Mouse (Mus musculus): ENCODE measurements around the gene Cep57l1. TPM values are rescaled to one million over a fixed set of nuclear protein-coding genes. Genes with fewer than 3 reads are reported as not detected.
A peak's percentile ranks its signal among the peaks of the same experiment; 100 is the strongest.

Gene Cep57l1
- polyA plus RNA-seq (2016; fragmentation: Nextera tagmentation; extraction: Ambion mirVana), result 20.7 and 24.9 TPM in 2 replicates

GRCm38 (mm10) chr10:41809771-41810563 lies at the start of gene Cep57l1, which contains the start of gene Sesn1:
TSS of gene Cep57l1 (minus strand) at chr10:41809871.
TSS of gene Sesn1 (plus strand) at chr10:41809935.
- Histone ChIP-seq H3K27ac (peak within 1 kb of the TSS; percentile 96), H3K36me3 (no peaks in the 10 kb centered on the region), H3K4me1 (replicated peaks) (peaks cover 35% of the 10 kb centered on the region), H3K4me3 (peak within 1 kb of the TSS; percentile 65), H3K9me3 (no peaks in the 10 kb centered on the region), H3K27me3 (ENCODE audit: insufficient read depth, poor library complexity, severe bottlenecking) (no peaks in the 10 kb centered on the region)
- DNase-seq (ENCODE audit: low spot score), result peak; percentile 95
- under 1% methylated on average over 69 of the region's 69 CpGs for WGBS

- WGBS, result 93% methylated on average over 2 of the region's 2 CpGs
- Histone ChIP-seq H3K27ac (no peak overlapping the region), H3K9me3 (0 out of 2 replicates have a peak, but pooled peaks cover 5% of the 10 kb centered on the region), H3K36me3 (peaks cover 9% of the 10 kb centered on the region), H3K4me3 (no peak overlapping the region), H3K27me3 (ENCODE audit: insufficient read depth, poor library complexity, severe bottlenecking) (no peaks in the 10 kb centered on the region), H3K4me1 (replicated peaks) (no peaks in the 10 kb centered on the region)
- no peak for DNase-seq (ENCODE audit: low spot score)
Observed at GRCm38 (mm10) chr10:41848721-41849120, 39.0 kb upstream of the Cep57l1 start.

- no peaks in the 10 kb centered on the region for H3K27me3 ChIP-seq (ENCODE audit: insufficient read depth, poor library complexity, severe bottlenecking)
- WGBS, result 96% methylated on average over 8 of the region's 8 CpGs
- no peak overlapping the region for H3K4me3 ChIP-seq
- peaks cover 9% of the 10 kb centered on the region for H3K36me3 ChIP-seq
- H3K27ac ChIP-seq, result no peak overlapping the region
- H3K4me1 ChIP-seq (replicated peaks), result no peaks in the 10 kb centered on the region
- H3K9me3 ChIP-seq, result 0 out of 2 replicates have a peak, but pooled peaks cover 5% of the 10 kb centered on the region
- no peak for DNase-seq (ENCODE audit: low spot score)
Observed at GRCm38 (mm10) chr10:41847737-41848136, 38.1 kb upstream of the Cep57l1 start.

DNA sequence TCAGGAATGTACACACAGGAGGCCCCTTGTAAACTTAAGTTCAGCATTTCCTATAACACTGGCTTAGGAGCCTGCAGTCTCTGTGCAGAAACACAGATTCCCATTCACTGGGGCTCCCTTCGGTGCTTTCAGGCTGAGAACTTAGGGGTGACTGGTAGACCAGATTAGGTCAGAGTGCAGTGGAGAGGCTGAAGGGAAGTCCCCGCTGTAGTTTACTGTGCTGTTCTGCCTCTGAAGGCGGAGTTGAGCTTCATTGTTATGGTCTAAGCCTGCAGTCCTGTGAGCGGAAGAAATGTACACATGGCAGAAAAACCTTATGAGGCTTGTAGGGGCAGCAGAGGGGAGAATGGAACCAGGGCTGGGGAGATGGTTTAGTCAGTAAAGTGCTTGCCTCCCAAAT lies 29.2 kb upstream of the Cep57l1 start:
- H3K4me3 ChIP-seq, result no peak overlapping the region
- DNase-seq (ENCODE audit: low spot score), result no peak
- H3K4me1 ChIP-seq (replicated peaks), result no peaks in the 10 kb centered on the region
- H3K9me3 ChIP-seq, result no peaks in the 10 kb centered on the region
- no peaks in the 10 kb centered on the region for H3K36me3 ChIP-seq
- H3K27ac ChIP-seq, result no peak overlapping the region
- 90% methylated on average over 4 of the region's 4 CpGs for WGBS
- H3K27me3 ChIP-seq (ENCODE audit: insufficient read depth, poor library complexity, severe bottlenecking), result no peaks in the 10 kb centered on the region

DNA sequence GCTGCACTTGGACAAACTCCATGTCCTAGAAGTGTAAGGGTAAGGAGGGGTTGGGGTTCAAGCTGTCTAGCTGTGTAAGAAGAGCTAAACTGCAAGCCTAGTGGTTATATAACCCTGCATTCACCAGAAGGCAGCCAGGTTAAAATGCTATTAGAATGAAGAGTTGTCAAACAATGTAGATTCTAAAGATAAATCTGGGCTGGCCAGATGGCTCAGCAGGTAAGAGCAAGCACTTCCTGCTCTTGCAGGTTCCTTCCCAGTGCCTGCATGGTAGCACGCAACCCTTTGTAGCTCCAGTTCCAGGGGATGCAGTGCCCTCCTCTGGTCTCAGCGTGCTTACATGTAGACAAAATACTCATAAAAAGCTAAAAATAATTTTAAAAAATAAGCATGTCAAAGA lies 24.5 kb upstream of the Cep57l1 start:
- 93% methylated on average over 2 of the region's 2 CpGs for WGBS

DNA sequence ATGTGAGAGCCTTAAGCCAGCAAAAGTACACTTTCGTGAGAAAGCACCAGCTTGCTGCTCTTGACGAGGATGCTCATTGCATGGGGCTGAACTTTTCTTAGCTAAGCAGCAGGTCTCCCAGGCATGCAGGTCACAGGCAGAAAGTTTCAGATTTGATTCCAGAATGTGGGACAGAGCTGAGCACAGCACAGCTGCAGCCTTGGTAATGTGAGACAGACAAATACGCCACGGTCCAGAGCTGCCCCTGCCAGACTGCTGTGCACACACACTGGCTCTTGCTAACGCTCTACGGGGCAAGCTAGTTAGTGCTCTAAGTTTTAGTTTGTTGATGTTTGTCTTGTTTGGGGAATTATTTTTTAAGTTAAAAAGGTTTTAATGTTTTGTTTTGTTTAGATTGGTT lies 22.5 kb upstream of the Cep57l1 start:
- H3K36me3 ChIP-seq, result no peaks in the 10 kb centered on the region
- DNase-seq (ENCODE audit: low spot score), result no peak
- no peak overlapping the region for H3K4me3 ChIP-seq
- H3K27ac ChIP-seq, result no peak overlapping the region
- H3K27me3 ChIP-seq (ENCODE audit: insufficient read depth, poor library complexity, severe bottlenecking), result no peaks in the 10 kb centered on the region
- H3K4me1 ChIP-seq (replicated peaks), result peaks cover 4% of the 10 kb centered on the region; the same call in 1 of the 2 replicates
- 66% methylated on average over 6 of the region's 6 CpGs for whole genome bisulfite sequencing
- no peaks in the 10 kb centered on the region for H3K9me3 ChIP-seq

More for the DNA sequence above, 24.5 kb upstream of the Cep57l1 start:
- DNase-seq (ENCODE audit: low spot score), result no peak
- H3K4me1 ChIP-seq (replicated peaks), result peaks cover 4% of the 10 kb centered on the region; the same call in 1 of the 2 replicates
- H3K27me3 ChIP-seq (ENCODE audit: insufficient read depth, poor library complexity, severe bottlenecking), result no peaks in the 10 kb centered on the region
- H3K36me3 ChIP-seq, result no peaks in the 10 kb centered on the region
- H3K4me3 ChIP-seq, result no peak overlapping the region
- H3K9me3 ChIP-seq, result no peaks in the 10 kb centered on the region
- no peak overlapping the region for H3K27ac ChIP-seq

- peaks cover 4% of the 10 kb centered on the region; the same call in 1 of the 2 replicates for H3K4me1 ChIP-seq (replicated peaks)
- no peaks in the 10 kb centered on the region for H3K36me3 ChIP-seq
- DNase-seq (ENCODE audit: low spot score), result peak; percentile 50
- no peak overlapping the region for H3K27ac ChIP-seq
- no peaks in the 10 kb centered on the region for H3K9me3 ChIP-seq
- WGBS, result 53% methylated on average over 9 of the region's 9 CpGs
- no peaks in the 10 kb centered on the region for H3K27me3 ChIP-seq (ENCODE audit: insufficient read depth, poor library complexity, severe bottlenecking)
- no peak overlapping the region for H3K4me3 ChIP-seq
Observed at GRCm38 (mm10) chr10:41830851-41831522, 21.3 kb upstream of the Cep57l1 start.

DNA sequence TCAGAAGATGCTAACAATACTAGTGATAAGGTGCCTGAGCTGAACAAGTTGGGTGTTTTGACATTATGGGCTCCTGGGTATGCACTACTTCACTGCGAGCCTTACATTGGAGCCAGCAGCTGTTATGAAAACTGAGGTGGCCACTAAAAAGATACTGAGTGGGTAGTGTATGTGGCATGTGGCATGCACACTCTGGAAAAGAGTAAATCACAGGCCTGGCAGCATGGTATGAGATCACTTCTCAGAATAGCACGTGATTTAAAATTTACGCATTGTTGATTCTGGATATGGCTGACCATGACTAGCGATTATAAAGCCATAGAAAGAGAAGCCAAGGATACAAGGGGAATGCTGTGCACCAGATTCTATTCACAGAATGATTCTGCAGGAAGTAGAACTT lies 20.8 kb upstream of the Cep57l1 start:
- Histone ChIP-seq H3K27me3 (ENCODE audit: insufficient read depth, poor library complexity, severe bottlenecking) (no peaks in the 10 kb centered on the region), H3K9me3 (no peaks in the 10 kb centered on the region), H3K4me1 (replicated peaks) (peaks cover 4% of the 10 kb centered on the region; the same call in 1 of the 2 replicates), H3K4me3 (no peak overlapping the region), H3K27ac (no peak overlapping the region), H3K36me3 (no peaks in the 10 kb centered on the region)
- 71% methylated on average over 4 of the region's 4 CpGs for WGBS
- no peak for DNase-seq (ENCODE audit: low spot score)

GRCm38 (mm10) chr10:41829980-41830379 lies 20.3 kb upstream of the Cep57l1 start:
- Histone ChIP-seq H3K27me3 (ENCODE audit: insufficient read depth, poor library complexity, severe bottlenecking) (no peaks in the 10 kb centered on the region), H3K4me3 (no peak overlapping the region), H3K9me3 (no peaks in the 10 kb centered on the region), H3K4me1 (replicated peaks) (peaks cover 4% of the 10 kb centered on the region; the same call in 1 of the 2 replicates), H3K27ac (no peak overlapping the region), H3K36me3 (no peaks in the 10 kb centered on the region)
- no peak for DNase-seq (ENCODE audit: low spot score)
- WGBS, result 87% methylated on average over 2 of the region's 2 CpGs

- DNase-seq (ENCODE audit: low spot score), result no peak
- Histone ChIP-seq H3K36me3 (no peaks in the 10 kb centered on the region), H3K27ac (no peak overlapping the region), H3K9me3 (no peaks in the 10 kb centered on the region), H3K4me1 (replicated peaks) (peaks cover 4% of the 10 kb centered on the region; the same call in 1 of the 2 replicates), H3K27me3 (ENCODE audit: insufficient read depth, poor library complexity, severe bottlenecking) (no peaks in the 10 kb centered on the region), H3K4me3 (no peak overlapping the region)
- 88% methylated on average over 5 of the region's 5 CpGs for WGBS
Observed at GRCm38 (mm10) chr10:41829191-41829590, 19.5 kb upstream of the Cep57l1 start.

DNA sequence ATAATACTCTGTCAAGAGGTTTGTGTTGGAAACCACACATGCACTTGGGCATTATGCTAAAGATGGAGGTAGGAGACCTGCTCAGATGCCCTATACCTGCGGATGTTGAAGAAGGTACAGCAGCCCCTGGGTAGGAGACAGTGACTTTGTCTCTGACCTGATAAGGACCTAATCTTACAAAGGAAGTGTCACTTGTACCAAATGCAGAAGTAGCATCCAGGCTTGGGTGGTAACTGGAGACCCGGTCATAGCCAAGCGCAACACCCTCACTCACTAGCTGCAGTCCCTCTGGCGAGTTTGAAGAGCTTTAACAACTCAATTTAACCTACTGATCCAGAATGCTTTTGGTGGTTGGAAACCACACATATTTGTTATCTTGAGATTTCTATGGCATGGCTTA lies 18.1 kb upstream of the Cep57l1 start:
- H3K4me3 ChIP-seq, result no peak overlapping the region
- no peaks in the 10 kb centered on the region for H3K27me3 ChIP-seq (ENCODE audit: insufficient read depth, poor library complexity, severe bottlenecking)
- no peaks in the 10 kb centered on the region for H3K9me3 ChIP-seq
- no peak for DNase-seq (ENCODE audit: low spot score)
- WGBS, result 88% methylated on average over 4 of the region's 4 CpGs
- H3K4me1 ChIP-seq (replicated peaks), result peaks cover 4% of the 10 kb centered on the region; the same call in 1 of the 2 replicates
- H3K27ac ChIP-seq, result no peak overlapping the region
- H3K36me3 ChIP-seq, result no peaks in the 10 kb centered on the region

GRCm38 (mm10) chr10:41826526-41827116 lies 16.9 kb upstream of the Cep57l1 start:
- H3K9me3 ChIP-seq, result no peaks in the 10 kb centered on the region
- no peaks in the 10 kb centered on the region for H3K27me3 ChIP-seq (ENCODE audit: insufficient read depth, poor library complexity, severe bottlenecking)
- H3K4me1 ChIP-seq (replicated peaks), result no peaks in the 10 kb centered on the region; the same call in 1 of the 2 replicates
- H3K4me3 ChIP-seq, result no peak overlapping the region
- WGBS, result 91% methylated on average over 6 of the region's 6 CpGs
- no peak for DNase-seq (ENCODE audit: low spot score)
- H3K36me3 ChIP-seq, result no peaks in the 10 kb centered on the region
- H3K27ac ChIP-seq, result no peak overlapping the region

- H3K27me3 ChIP-seq (ENCODE audit: insufficient read depth, poor library complexity, severe bottlenecking), result no peaks in the 10 kb centered on the region
- no peak overlapping the region for H3K4me3 ChIP-seq
- no peak overlapping the region for H3K27ac ChIP-seq
- no peak for DNase-seq (ENCODE audit: low spot score)
- WGBS, result 90% methylated on average over 4 of the region's 4 CpGs
- no peaks in the 10 kb centered on the region for H3K9me3 ChIP-seq
- no peaks in the 10 kb centered on the region for H3K36me3 ChIP-seq
- H3K4me1 ChIP-seq (replicated peaks), result no peaks in the 10 kb centered on the region
Observed at GRCm38 (mm10) chr10:41825996-41826395, 16.3 kb upstream of the Cep57l1 start.
